Mouse (Mus musculus) forebrain, embryonic 10.5 days (tissue): ENCODE data around the gene Trit1. TPM values are rescaled to one million over a fixed set of nuclear protein-coding genes. Genes with fewer than 3 reads are reported as not detected.
"Not testable (repeated sequence)": the region's sequence is repeated elsewhere in the genome, so short reads cannot be mapped to it uniquely, and the experiment has no call there.

ENCODE experiments used
- DNase-seq: peaks from one replicate; pipeline ENCODE4 v3.0.0-alpha.2; 2017; ENCODE audit warnings: low spot score; ENCODE audit errors: extremely low spot score
- H3K27ac ChIP-seq: fragments of 300-500 bp; sonication (generic); 2 replicates; pipeline ENCODE4 v1.5.1; 2016; ENCODE audit warnings: mild to moderate bottlenecking
- H3K27me3 ChIP-seq: fragments of 300-500 bp; sonication (generic); 2 replicates; pipeline ENCODE4 v1.6.1; 2016; ENCODE audit warnings: mild to moderate bottlenecking; ENCODE audit not compliant: poor library complexity, severe bottlenecking
- H3K36me3 ChIP-seq: fragments of 300-500 bp; sonication (generic); replicated peaks from 2 replicates; pipeline ENCODE4 v1.6.1; 2016; ENCODE audit warnings: mild to moderate bottlenecking, moderate library complexity
- H3K4me1 ChIP-seq: fragments of 300-500 bp; sonication (generic); 2 replicates; pipeline ENCODE4 v1.6.1; 2016
- H3K4me3 ChIP-seq: fragments of 300-500 bp; sonication (generic); 2 replicates; pipeline ENCODE4 v1.5.1; 2016; ENCODE audit warnings: mild to moderate bottlenecking, moderate library complexity
- H3K9me3 ChIP-seq: fragments of 300-500 bp; sonication (generic); 2 replicates; pipeline ENCODE4 v1.6.1; 2016; ENCODE audit warnings: mild to moderate bottlenecking, moderate library complexity
- WGBS: fragments of 180-500 bp; shearing (Covaris S2); methylation state at CpG from one replicate; pipeline ENCODE4 v1.1.7; 2016; 5-methylcytosine and 5-hydroxymethylcytosine counted together
- polyA plus RNA-seq: library from polyadenylated mRNA; unstranded; fragments of >200 nt; fragmentation: Nextera tagmentation; extraction: Ambion mirVana; gene quantifications from 2 replicates; pipeline ENCODE4 v1.2.1, GENCODE M21; 2016

Gene Trit1
- polyA plus RNA-seq, 1 experiment from 2014 or later: 23.8 TPM

DNA sequence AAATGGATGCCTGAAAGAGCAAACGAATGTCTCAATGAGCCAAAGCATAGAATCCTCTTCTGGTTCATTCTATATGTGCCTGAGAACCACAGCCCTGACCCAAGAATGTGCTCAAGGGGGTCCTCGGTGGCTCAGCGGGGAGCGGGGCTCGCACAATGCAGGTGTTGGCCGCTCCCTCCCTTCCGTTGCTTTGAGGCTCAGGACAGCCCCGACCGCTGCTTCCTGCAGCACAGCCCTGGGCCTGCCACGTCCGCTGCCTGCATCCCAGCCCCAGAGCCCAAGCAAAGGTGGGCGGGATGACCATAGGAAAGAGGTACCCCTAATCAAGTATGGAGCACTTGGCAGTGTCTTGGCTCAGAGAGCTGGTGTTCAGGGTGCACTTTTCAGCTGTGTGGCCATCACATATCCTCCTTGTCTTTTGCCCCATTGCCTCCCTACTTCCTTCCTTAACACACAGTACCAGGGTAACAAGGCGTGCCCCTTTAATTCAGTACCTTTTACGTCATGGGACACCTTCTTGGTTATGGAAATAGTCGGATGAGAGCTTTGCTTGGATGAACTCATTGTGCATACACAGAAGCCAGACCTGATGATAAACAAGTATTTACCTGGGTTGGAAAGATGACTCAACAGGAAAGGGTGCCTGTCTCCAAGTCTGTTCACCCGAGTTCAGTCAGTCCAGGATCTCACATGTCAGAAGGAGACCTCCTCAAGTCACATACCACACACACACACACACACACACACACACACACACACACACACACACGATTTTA lies 32.7 kb upstream of the Trit1 start:
- Histone ChIP-seq H3K36me3 (no peaks in the 10 kb centered on the region), H3K4me1 (peaks cover 22% of the 10 kb centered on the region), H3K27me3 (peaks cover 42% of the 10 kb centered on the region), H3K4me3 (peak overlapping the region; percentile 39), H3K9me3 (no peaks in the 10 kb centered on the region), H3K27ac (peak overlapping the region; percentile 35; the same call in 1 of the 2 replicates)
- 23% methylated on average over 17 of the region's 17 CpGs for WGBS
- peak; percentile 29 for DNase-seq

DNA sequence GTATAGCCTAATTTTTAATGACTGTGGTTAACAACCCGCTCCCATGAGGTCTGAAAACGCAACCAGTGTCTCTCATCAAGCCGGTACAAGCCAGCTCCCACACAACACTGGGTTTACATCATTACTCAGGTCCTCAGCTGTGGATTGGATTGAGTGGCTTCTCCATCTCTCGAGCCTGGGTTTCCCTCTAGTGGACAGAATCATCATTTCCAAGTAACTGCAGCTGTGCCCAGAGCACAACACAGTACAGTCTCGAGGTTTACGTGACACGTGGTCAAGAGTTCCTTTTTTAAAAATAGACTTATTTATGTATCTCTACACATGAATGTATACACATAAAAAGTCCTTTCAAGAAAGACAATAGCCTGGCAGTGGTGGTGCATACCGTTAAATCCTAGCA lies 31.3 kb upstream of the Trit1 start:
- 56% methylated on average over 8 of the region's 8 CpGs for WGBS
- Histone ChIP-seq H3K27ac (no peak overlapping the region), H3K27me3 (peaks cover 42% of the 10 kb centered on the region), H3K4me3 (no peak overlapping the region), H3K9me3 (no peaks in the 10 kb centered on the region), H3K36me3 (no peaks in the 10 kb centered on the region), H3K4me1 (peaks cover 22% of the 10 kb centered on the region)
- DNase-seq: peak; percentile 38

DNA sequence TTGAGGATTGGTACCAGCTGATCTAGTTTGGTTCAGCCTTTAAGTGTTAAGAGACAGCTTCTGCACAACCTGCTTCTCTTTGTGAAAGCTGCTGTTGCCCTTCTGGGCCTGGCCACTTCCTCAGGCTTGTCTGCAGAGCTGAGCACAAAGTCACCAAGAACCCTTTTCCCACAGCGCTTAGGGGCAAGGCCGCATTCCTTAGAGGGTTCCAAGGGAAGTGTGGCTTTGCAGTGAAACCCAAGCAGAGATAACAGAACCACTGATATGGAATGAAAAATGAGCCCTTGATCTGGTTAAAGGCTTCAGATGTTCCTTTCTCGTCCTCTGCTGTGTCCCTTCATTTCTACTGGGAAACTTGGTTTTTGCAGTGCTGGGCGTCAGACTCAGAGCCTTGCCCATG lies 29.0 kb upstream of the Trit1 start:
- H3K9me3 ChIP-seq: peaks cover 4% of the 10 kb centered on the region; the same call in 1 of the 2 replicates
- DNase-seq: no peak
- peaks cover 26% of the 10 kb centered on the region for H3K27me3 ChIP-seq
- H3K36me3 ChIP-seq: no peaks in the 10 kb centered on the region
- peaks cover 13% of the 10 kb centered on the region for H3K4me1 ChIP-seq
- H3K27ac ChIP-seq: no peak overlapping the region
- WGBS: 92% methylated on average over 4 of the region's 4 CpGs
- no peak overlapping the region for H3K4me3 ChIP-seq

DNA sequence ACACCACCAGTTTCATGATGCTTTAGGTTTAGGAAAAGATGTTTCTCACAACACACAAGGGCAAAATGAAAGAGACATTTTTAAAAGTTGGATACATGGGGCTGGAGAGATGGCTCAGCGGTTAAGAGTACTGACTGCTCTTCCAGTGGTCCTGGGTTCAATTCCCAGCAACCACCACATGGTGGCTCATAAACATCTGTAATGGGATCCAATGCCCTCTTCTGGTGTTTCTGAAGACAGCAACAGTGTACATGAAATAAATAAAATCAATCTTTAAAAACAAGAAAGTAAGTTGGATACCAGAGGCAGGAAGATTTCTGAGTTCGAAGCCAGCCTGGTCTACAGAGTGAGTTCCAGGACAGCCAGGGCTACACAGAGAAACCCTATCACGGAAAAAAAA lies 28.4 kb upstream of the Trit1 start:
- WGBS: 48% methylated on average over 3 of the region's 3 CpGs

DNA sequence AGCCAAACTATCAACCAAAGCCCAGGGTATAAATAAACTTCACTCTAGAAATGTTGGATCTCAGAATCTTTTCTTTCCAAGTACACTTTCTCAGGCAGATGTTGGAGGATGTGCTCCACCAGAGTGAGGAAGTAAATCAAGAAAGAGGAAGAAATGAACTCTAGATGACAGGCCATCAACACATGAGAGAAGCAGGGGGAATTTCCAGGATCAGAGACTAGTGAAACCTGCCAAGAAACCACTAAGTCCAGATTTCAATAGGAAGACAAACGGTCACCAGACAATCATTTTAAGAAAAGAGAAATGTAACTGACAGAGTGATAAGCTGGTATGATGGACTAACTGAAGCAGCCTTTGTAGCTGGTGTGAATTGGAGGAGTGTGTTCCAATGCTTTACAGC lies 25.2 kb upstream of the Trit1 start:
- no peak for DNase-seq
- Histone ChIP-seq H3K36me3 (no peaks in the 10 kb centered on the region), H3K27ac (no peak overlapping the region), H3K4me1 (peaks cover 13% of the 10 kb centered on the region), H3K9me3 (peaks cover 4% of the 10 kb centered on the region; the same call in 1 of the 2 replicates), H3K4me3 (no peak overlapping the region), H3K27me3 (no peaks in the 10 kb centered on the region)
- 86% methylated on average over 1 of the region's 1 CpGs for WGBS

More for the DNA sequence above, 28.4 kb upstream of the Trit1 start:
- H3K27ac ChIP-seq, H3K4me1 ChIP-seq, H3K4me3 ChIP-seq, H3K36me3 ChIP-seq, DNase-seq, H3K9me3 ChIP-seq: not testable (repeated sequence)
- peaks cover 21% of the 10 kb centered on the region for H3K27me3 ChIP-seq

DNA sequence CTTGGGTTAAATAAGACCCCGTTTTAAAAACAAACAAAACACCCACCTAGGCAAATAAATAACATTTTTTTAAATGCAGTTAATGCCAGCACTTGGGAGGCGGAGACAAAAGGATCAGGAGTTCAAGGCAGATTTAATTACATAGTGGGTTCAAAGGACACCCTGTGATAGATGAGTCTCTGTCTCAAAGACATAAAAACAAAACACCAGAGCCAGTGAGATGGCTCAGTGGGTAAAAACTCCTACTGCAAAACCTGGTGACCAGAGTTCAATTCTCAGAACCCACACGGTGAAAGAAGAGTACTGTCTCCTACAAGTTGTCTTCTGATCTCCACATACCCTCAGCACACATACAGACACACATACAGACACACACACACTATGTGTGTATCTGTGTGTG lies 24.1 kb upstream of the Trit1 start:
- DNase-seq: no peak
- H3K36me3 ChIP-seq: no peaks in the 10 kb centered on the region
- H3K4me3 ChIP-seq: no peak overlapping the region
- peaks cover 6% of the 10 kb centered on the region; the same call in 1 of the 2 replicates for H3K27me3 ChIP-seq
- H3K4me1 ChIP-seq: peaks cover 24% of the 10 kb centered on the region
- WGBS: 84% methylated on average over 3 of the region's 3 CpGs
- peaks cover 4% of the 10 kb centered on the region; the same call in 1 of the 2 replicates for H3K9me3 ChIP-seq
- H3K27ac ChIP-seq: no peak overlapping the region

DNA sequence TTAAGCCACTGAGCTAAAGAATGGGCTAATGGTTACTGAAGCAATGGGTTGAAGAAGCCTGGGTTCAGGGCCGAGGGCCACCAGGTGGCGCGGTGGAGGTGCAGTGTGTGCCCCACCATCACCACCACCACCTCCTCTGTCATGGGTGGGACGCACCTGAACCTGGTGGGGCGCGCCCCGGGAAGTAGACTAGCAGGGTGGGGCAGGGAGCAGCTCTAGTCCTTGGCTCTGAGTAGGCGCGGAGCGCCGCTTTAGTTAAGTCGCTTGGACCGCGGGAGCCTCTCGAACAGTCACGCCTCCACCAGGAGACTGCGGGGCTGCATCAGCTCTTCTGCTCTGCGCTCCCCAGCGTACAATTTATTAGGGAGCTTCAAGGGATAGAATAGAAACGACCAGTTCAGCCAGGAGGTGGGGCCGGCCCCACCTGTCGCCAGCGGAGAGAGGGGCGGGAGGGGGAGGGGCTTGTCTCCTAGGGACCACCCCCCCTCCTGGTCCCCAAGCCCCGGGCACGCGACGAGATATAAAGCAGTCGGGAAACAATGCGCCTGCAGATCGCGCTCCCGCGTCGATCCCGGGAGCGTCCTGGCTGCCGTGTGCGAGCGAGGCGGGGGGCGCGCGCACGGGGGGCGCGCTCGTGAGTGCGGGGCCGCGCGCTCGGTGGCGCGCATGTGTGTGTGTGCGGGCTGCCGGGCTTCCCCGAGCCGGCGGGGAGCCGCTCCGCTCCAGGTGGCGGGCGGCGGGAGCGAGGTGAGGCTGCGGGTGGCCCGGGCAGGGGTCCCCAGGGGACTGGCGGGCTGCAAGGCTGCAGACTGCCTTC lies 20.8 kb upstream of the Trit1 start, which contains the start of gene Mycl:
Gene Mycl (plus strand): TSS at position 249 of the 817 bp plus-strand sequence.
- peak within 1 kb of the TSS; percentile 94 for H3K27ac ChIP-seq
- under 1% methylated on average over 69 of the region's 69 CpGs for WGBS
- peaks cover 4% of the 10 kb centered on the region; the same call in 1 of the 2 replicates for H3K9me3 ChIP-seq
- peaks cover 33% of the 10 kb centered on the region for H3K27me3 ChIP-seq
- peaks cover 57% of the 10 kb centered on the region for H3K4me1 ChIP-seq
- H3K36me3 ChIP-seq: peaks cover 10% of the 10 kb centered on the region
- peak within 1 kb of the TSS; percentile 86 for H3K4me3 ChIP-seq
- peak; percentile 88 for DNase-seq

DNA sequence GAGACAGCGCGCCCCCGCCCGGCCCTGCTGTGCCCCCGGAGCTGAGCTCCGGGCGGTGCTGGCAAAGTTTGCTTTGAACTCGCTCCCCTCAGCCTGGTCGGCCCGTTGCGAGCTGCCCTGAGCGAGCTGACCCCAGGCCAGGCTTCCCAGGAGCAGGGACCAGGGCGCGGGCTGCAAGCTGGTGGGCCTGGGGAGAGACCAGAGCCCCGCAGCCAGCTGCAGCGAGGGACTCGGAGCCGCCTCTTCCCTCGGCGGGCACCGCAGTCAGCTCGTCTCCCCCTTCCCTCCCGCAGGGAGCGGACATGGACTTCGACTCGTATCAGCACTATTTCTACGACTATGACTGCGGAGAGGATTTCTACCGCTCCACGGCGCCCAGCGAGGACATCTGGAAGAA lies 20.2 kb upstream of the Trit1 start:
- Histone ChIP-seq H3K4me3 (peak overlapping the region; percentile 86), H3K27ac (peak overlapping the region; percentile 94), H3K4me1 (peaks cover 63% of the 10 kb centered on the region), H3K27me3 (peaks cover 39% of the 10 kb centered on the region), H3K9me3 (no peaks in the 10 kb centered on the region), H3K36me3 (peaks cover 16% of the 10 kb centered on the region)
- under 1% methylated on average over 32 of the region's 32 CpGs for WGBS
- peak; percentile 71 for DNase-seq

DNA sequence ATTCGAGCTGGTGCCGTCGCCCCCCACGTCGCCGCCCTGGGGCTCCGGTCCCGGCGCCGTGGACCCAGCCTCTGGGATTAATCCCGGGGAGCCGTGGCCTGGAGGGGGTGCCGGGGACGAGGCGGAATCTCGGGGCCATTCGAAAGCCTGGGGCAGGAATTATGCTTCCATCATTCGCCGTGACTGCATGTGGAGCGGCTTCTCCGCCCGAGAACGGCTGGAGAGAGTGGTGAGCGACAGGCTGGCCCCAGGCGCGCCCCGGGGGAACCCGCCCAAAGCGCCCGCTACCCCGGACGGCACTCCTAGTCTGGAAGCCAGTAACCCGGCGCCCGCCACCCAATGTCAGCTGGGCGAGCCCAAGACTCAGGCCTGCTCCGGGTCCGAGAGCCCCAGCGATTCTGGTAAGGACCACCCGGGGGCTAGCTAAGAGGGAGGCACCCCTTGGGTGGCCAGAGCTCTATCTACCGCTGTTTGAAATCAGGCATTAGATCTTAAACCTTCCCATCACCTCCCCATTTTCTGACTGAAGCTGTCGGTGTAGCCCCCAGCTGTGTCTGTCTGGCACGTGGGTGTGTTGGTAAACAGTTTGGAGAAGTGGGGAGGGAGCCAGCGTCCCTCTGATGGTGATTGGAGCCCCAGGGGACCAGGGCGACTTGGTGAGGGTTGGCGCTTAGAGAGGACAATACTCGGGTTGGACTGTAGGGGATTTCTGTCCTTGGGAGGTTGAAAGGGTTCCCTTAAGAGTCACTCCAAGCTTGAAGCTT lies 19.6 kb upstream of the Trit1 start:
- H3K27me3 ChIP-seq: peaks cover 40% of the 10 kb centered on the region
- H3K36me3 ChIP-seq: peaks cover 22% of the 10 kb centered on the region
- under 1% methylated on average over 47 of the region's 47 CpGs for WGBS
- H3K9me3 ChIP-seq: no peaks in the 10 kb centered on the region
- DNase-seq: peak; percentile 58
- H3K27ac ChIP-seq: peak overlapping the region; percentile 94
- peaks cover 69% of the 10 kb centered on the region for H3K4me1 ChIP-seq
- H3K4me3 ChIP-seq: peak overlapping the region; percentile 86

DNA sequence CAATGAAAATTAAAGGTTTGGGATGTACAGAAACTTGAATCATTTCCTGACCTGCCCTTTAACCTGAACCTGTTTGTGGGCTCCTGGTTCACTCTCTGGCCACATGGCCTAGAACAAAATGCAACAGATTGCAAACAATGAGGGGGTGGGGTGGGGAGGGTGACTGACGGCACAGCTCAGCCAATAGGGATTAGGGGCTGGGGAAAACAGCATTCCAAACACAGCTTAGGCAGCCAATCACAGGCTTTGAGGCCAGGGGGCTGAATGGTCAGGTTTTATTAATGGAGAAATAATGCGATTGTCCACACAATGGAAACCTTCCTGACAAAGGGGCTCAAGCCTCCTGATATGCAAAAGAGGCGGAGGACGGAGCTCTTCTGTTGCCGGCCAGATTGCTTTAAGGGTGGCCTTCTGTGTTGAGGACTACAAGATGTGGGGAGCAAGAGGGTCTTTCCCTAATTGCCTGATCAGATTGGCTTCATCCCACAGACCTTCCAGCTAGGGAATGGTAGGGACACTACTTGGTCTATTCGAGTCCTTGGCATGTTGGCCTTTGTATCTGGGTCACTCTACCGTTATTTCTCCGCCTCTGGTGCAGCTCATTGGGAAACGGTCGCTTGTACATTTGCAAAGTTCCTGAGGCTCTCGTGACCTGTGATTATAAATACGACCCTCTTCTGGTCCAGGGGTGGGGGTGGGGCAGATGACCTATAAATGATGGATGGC lies 17.7 kb upstream of the Trit1 start:
- peak; percentile 81 for DNase-seq
- Histone ChIP-seq H3K9me3 (no peaks in the 10 kb centered on the region), H3K27ac (peak overlapping the region; percentile 94), H3K4me1 (peaks cover 87% of the 10 kb centered on the region), H3K4me3 (peak overlapping the region; percentile 86), H3K36me3 (peaks cover 36% of the 10 kb centered on the region), H3K27me3 (peaks cover 40% of the 10 kb centered on the region)
- WGBS: 5% methylated on average over 12 of the region's 12 CpGs

DNA sequence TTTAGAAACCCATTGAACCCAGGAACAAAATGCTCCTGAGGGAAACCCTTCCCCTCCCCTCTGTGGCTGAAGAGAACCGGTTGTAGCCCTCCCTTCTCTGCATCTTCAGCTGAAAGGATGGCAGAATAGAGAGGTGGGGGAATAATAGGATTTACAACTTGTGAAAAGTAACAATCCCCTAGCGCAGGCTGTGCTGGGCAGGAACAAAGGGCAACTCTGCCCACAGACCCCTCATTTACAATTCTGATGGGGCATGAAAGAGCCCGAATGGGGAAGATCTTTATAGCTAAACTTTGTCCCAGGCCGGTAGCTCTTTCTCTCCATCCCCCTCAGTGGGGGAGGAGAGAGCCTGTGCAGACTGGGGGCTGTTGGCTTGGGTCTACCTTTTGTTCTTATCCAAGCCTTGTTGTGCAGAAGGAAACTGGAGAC lies 17.1 kb upstream of the Trit1 start:
- Histone ChIP-seq H3K27me3 (peaks cover 40% of the 10 kb centered on the region), H3K4me1 (peaks cover 89% of the 10 kb centered on the region), H3K4me3 (peak overlapping the region; percentile 86), H3K36me3 (peaks cover 36% of the 10 kb centered on the region), H3K9me3 (no peaks in the 10 kb centered on the region), H3K27ac (peak overlapping the region; percentile 94)
- DNase-seq: peak; percentile 76
- 3% methylated on average over 4 of the region's 4 CpGs for WGBS

DNA sequence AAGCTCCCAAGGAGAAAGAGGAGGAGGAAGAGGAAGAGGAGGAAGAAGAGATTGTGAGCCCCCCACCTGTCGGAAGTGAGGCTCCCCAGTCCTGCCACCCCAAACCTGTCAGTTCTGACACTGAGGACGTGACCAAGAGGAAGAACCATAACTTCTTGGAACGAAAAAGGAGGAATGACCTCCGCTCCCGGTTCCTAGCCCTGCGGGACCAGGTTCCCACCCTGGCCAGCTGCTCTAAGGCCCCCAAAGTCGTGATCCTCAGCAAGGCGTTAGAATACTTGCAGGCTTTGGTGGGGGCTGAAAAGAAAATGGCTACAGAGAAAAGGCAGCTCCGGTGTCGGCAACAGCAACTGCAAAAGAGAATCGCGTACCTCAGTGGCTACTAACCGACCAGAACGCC lies 16.3 kb upstream of the Trit1 start:
- H3K27ac ChIP-seq: peak overlapping the region; percentile 94
- H3K9me3 ChIP-seq: no peaks in the 10 kb centered on the region
- WGBS: 48% methylated on average over 14 of the region's 14 CpGs
- peaks cover 36% of the 10 kb centered on the region for H3K36me3 ChIP-seq
- H3K4me3 ChIP-seq: peak overlapping the region; percentile 86
- no peak for DNase-seq
- peaks cover 40% of the 10 kb centered on the region for H3K27me3 ChIP-seq
- peaks cover 94% of the 10 kb centered on the region for H3K4me1 ChIP-seq
